Mouse (Mus musculus): Measurements from ENCODE around the gene Sin3b.

The Sin3b gene

DNA sequence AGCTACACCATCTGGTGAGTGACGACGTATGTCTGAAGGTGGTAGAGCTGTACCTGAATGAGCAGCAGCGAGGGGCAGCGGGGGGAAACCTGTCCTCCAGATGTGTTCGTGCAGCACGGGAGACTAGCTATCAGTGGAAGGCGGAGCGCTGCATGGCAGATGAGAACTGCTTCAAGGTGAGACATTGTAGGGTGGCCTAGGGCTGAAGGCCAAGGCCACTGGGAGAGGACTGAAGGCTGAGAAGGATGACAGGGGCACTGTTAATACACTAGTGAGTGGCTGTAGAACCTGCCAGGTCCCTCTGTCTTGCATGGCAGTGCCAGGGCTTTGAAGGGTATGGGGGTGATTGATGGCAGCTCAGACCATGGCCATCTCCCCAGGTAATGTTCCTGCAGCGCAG, 30.1 kb downstream of the Sin3b start:
- peak in 1 of 2 experiments; percentile 1 for DNase-seq (ENCODE audit: low spot score in 2 of 2)

DNA sequence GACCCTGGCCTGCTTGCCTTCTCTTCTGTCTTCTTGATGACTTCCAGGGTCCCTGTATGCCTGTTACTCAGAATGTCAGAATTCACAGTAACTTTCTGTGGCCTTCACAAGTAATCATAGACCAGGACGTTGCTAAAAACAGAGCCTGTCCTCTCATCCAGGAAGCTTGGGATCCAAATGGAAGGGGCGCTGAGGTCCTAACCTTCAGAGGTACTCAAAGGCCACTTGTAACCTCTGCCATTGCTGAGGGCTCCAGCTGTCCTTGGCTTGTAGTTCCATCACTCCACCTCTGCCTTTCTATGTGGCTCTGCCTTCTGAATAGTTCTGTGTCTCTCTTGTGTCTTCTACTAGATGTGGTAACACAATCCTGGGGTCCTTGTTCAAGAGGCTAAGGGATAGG, 30.7 kb downstream of the Sin3b start:
- DNase-seq (ENCODE audit: low spot score in 2 of 2): peak in 1 of 2 experiments; percentile 1

DNA sequence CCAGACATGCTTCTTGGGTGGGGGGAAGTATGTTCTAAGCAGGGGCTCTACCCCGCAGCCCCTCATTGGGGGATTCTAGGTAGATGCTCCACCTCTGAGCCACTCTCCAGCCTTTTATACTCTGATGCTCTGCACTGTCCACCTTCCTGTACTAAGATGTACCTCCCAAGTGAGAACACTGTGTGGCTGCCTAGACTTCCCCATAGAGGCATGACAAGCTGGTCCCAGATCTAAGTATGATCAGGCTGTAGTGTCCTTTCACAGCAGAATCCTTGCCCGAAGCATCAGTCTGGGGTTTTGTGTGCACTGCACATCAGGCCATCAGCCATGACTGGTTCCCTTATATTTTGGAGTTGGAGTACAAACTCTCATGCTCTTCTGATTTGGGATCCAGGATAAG, 32.9 kb downstream of the Sin3b start:
- peak; percentile 0 to 2 for DNase-seq (ENCODE audit: low spot score in 2 of 2)

DNA sequence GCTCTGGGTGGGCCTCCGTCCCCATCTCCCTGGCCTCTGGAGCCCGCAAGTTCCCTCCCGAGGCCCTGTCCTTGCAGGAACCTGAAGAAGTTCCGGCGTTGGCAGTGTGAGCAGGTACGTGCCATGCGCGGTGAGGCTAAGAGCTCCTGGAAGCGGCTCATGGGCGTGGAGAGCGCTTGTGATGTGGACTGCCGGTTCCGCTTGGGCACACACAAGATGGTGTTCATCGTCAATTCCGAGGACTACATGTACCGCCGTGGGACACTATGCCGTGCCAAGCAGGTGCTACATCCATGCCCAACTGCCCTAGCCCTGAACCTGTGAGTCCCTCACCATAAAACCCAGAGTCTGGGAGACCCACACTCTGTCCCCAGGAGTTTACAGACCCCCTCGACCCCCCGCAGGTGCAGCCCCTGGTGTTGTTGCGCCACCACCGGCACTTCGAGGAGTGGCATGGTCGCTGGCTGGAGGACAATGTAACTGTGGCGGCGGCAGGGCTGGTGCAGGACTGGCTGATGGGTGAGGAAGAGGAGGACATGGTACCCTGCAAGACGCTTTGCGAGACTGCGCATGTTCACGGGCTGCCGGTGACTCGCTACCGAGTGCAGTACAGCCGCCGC, 33.8 kb downstream of the Sin3b start:
- DNase-seq (ENCODE audit: low spot score in 2 of 2): peak; percentile 1 to 3

DNA sequence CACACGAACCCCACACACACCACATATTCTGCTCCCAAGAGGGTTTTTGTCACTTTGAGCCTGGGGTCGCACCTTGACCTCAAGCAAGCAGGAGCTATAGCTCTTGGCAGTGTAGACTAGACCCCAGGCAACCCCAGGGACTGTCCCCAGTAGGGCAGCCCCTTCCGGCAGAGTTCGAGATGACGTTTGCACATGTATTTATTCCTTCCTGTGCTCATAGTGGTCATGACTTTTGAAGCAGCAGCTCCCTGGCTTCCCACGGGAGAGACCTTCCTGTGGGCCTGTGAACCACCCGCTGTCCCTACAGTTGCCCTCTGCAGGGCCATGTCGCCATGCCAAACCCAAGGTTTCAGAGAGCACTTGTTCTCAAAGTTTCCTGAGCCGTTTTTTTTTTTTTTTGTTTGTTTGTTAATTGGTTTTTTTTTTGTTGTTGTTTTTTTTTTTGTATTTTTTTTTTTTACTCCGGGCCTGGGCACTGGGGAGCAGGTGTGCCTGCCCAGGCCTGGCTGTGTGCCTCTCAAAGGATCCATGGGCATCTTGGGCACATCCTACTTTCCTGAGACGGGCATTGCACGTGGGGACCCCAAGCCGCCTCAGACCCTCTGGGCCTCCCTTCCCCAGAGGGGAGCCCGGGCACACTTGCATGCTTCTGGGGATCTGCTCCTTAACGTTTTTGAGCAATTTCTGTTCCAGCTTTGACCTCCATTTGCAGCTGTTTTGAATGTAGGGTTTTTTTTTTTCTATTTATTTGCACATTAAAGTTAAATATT, 34.5 kb downstream of the Sin3b start:
- DNase-seq (ENCODE audit: low spot score in 2 of 2): peak in 1 of 2 experiments; percentile 1

DNA sequence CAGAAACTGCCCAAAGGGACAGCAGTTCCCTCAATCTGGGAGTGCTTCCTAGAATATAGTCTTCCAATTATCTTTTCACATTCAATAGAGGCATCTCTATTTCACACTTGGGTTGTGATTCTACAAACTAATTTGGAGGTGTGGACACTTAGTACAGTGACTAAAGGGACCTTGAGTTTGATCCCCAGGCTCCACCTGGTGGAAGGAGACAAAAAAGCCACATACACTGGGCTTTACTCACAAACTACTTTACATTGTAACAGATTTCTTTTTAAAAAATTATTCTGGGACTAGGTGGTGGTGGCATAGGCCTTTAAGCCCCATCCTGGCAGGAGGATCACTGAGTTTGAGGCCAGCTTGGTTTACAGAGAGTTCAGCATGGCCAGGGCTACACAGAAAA, 35.2 kb downstream of the Sin3b start:
- DNase-seq (ENCODE audit: low spot score in 2 of 2): no peak

DNA sequence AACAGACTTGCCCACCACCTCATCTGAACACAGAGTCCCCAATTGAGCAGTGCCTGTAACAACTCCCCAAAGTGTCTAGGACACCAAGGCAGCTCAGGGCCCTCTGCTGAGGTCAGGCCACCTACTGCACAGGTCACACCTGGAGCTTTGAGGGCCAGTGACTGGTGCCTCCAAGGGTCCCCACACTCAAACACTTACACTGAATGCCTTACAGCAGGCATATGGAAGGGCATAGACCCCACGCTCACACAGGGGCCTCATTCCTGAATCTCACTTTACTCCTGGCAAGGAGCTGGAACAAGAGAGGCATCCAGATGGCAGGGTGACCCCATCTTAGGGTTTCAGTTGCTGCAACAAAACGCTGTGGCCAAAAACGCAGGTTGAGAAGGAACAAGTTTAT, 37.1 kb downstream of the Sin3b start:
- DNase-seq (ENCODE audit: low spot score in 2 of 2): peak in 1 of 2 experiments; percentile 3

DNA sequence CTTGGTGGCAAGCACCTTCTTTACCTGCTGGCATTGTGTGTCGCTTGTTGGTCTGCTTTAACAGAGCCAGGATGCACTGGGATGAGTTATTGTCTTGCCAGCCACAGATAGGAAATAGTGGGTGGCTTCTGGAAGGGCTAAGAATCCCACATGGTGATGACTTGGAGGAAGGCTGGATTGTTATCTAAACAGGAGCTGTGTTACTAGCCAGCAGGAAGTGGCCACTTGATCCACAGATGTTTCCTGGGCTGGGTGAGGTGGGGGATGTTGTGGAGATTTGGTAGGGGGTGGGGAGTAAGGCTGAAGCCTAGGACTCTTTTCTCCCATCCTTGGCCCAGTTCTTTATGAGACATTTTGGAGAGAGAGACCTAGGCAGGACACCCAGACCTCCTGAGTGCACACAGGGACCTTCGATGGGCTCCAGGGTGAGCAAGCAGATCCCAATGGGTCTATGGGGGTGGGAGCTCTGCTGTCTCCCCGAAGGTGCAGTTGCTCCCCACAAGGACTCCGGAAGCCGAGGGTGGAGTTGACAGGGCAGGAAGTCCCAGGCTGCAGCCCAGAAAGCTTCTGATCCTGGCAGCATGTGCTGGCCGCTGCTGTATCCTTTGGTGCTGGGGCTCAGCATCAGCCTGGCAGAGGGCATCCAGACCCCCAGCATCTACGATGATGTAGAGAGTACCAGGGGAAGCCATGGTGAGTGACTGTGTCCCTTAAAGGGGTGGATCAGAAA, 38.4 kb downstream of the Sin3b start, which contains the start of gene F2rl3:
Gene F2rl3, plus strand, starts transcription at position 559 of the 730 bp plus-strand sequence.
- DNase-seq (ENCODE audit: low spot score in 2 of 2): peak; percentile 1 to 3

DNA sequence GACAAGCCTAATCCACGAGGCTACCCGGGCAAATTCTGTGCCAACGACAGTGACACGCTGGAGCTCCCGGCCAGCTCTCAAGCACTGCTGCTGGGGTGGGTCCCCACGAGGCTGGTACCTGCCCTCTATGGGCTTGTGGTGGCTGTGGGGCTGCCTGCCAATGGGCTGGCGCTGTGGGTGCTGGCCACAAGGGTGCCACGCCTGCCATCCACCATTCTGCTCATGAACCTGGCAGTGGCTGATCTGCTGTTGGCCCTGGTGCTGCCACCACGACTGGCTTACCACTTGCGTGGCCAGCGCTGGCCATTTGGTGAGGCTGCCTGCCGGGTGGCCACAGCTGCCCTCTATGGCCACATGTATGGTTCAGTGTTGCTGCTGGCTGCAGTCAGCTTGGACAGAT, 39.2 kb downstream of the Sin3b start:
- DNase-seq (ENCODE audit: low spot score in 2 of 2): no peak

DNA sequence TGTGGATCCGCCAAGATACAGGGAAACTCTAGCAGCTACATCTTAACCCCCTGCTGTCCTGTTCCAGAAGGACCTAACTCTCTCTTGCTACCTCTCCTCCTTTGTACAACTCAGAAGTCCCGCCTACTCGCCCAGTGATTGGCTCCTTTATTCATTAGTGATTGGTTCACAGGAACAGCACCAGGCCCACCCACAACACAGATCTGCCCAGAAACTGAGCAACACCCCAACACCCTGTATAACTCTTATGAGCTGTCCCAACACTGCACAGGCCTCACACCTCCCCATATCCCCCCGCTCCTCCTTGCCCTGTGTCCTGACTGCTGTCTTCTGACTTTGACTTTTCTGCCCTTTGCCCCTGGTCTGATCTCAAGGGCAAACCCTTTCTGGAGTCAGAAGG, 42.6 kb downstream of the Sin3b start:
- DNase-seq (ENCODE audit: low spot score in 2 of 2): no peak

DNA sequence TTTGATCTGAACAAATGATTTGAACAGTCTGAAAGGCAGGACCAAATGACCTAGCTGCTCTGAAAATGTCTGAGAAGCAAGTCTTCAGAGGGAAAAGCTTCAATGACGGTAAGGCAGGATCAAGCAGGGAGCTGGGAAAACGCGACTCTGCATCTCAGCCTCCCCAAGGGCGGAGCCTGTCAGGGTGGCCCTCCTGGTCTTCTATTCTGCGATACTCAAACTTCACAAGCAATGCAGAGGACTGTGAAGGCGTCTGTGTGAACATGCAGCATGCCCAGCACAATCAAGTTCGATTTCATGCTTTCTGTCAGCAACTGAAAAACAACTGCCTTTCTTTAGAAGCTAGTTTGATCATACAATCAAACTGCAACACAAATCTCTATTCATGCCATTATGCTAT, 43.7 kb downstream of the Sin3b start:
- DNase-seq (ENCODE audit: low spot score in 2 of 2): no peak

DNA sequence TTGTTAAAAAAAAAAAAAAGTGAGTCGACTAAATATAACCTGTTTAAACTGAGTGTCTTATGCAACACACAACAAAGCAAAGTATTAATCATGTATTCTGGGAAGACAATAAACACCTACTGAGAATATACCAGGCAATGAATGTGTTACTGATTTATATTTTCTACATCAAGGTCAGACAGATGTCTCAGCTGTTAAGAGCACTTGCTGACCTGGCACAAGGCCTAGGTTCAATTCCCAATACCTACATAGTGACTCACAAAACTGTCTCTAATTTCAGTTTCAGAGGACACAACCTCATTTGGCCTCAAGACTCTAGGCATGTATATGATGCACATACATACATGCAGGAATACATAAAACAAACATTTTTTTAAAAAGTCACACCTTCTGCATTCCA, 54.7 kb downstream of the Sin3b start:
- DNase-seq (ENCODE audit: low spot score in 2 of 2): no peak

DNA sequence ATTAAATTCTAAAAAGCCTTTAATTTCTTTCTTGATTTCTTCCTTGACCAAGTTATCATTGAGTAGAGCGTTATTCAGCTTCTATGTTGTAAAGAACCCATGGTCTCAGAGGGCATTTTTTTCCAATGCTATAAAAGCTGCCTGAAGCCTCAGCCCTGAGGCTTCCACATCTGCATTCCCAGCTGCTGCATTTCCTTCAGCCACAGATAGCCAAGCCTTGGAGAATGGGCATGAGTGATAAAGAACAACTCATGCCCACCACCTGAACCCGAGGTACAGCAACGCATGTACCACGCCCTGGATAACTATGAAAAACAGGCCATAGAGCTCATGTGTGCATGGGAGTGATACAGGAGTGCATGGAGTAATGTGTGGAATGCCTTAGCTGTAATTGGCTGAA, 57.6 kb downstream of the Sin3b start:
- no peak for DNase-seq (ENCODE audit: low spot score in 2 of 2)

DNA sequence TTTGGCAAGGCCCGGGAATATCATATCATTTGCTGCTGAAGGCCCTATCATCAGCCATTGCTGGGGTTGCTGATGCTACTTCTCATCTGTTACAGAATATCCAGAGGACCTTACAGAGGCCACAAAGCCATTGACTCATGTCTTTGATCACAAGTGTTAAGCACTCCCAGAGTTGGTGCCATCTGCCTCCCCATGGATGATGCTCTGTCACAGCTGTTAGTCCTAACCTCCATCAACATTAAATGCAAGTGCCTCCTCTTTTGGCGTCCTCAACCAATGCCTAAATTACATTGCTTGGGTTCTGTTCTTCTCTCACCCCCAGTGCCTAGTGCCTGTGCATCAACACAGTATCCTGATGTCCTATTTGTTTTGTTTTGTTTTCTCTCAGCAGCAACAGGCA, 78.5 kb downstream of the Sin3b start:
- DNase-seq (ENCODE audit: low spot score in 2 of 2): no peak
